Mouse (Mus musculus) olfactory bulb, adult 2 months (tissue): Measurements from ENCODE around the gene Tmem189.

Experiments
- CTCF ChIP-seq: fragments of 200-500 bp; IDR thresholded peaks from 2 replicates; pipeline ENCODE4 v1.5.1; 2012; ENCODE audit warnings: low read depth, mild to moderate bottlenecking, low read length, moderate library complexity; ENCODE audit not compliant: insufficient read depth
- POLR2A ChIP-seq: fragments of 200-500 bp; IDR thresholded peaks from 2 replicates; pipeline ENCODE4 v1.6.1; 2012; ENCODE audit warnings: mild to moderate bottlenecking, low read depth, low read length, moderate library complexity; ENCODE audit not compliant: insufficient read depth

- TF ChIP-seq POLR2A: no peak
- TF ChIP-seq CTCF: no peak
These were observed 47.5 kb downstream of the Tmem189 start for GRCm38 (mm10) chr2:167642164-167642563.
